Mouse (Mus musculus) limb, embryonic 13.5 days (tissue): ENCODE measurements at regions not wholly inside any gene's neighbourhood (a gene's known extent, or its start where the extent isn't known, plus 50 kb on each side); places are given as distances from the start of the nearest gene placed in this dataset.
A peak's percentile ranks its signal among the peaks of the same experiment; 100 is the strongest.

ENCODE experiments used
- ATAC-seq: fragments of 200-750 bp; cut with Nextera tagmentation; 2 replicates; pipeline ENCODE4 v1.8.0; 2017; ENCODE audit warnings: low read depth, moderate number of reproducible peaks, moderate TSS enrichment; ENCODE audit not compliant: low FRiP score
- H3K27ac ChIP-seq: fragments of 300-500 bp; sonication (generic); 2 replicates; pipeline ENCODE4 v1.5.1; 2015; ENCODE audit warnings: inconsistent platforms, mild to moderate bottlenecking, moderate library complexity
- H3K27me3 ChIP-seq: fragments of 300-500 bp; sonication (generic); 2 replicates; pipeline ENCODE4 v1.6.1; 2015; ENCODE audit warnings: mild to moderate bottlenecking, inconsistent platforms
- H3K36me3 ChIP-seq: fragments of 300-500 bp; sonication (generic); 2 replicates; pipeline ENCODE4 v1.6.1; 2015; ENCODE audit warnings: inconsistent platforms, mild to moderate bottlenecking, moderate library complexity
- H3K4me1 ChIP-seq: fragments of 300-500 bp; sonication (generic); 2 replicates; pipeline ENCODE4 v1.6.1; 2015; ENCODE audit warnings: inconsistent platforms
- H3K4me2 ChIP-seq: fragments of 300-500 bp; sonication (generic); replicated peaks from 2 replicates; pipeline ENCODE4 v1.6.1; 2015; ENCODE audit warnings: inconsistent platforms, mild to moderate bottlenecking, moderate library complexity
- H3K4me3 ChIP-seq: fragments of 300-500 bp; sonication (generic); 2 replicates; pipeline ENCODE4 v1.5.1; 2015; ENCODE audit warnings: moderate library complexity, mild to moderate bottlenecking, inconsistent platforms
- H3K9ac ChIP-seq: fragments of 300-500 bp; sonication (generic); 2 replicates; pipeline ENCODE4 v1.6.1; 2015; ENCODE audit warnings: mild to moderate bottlenecking, inconsistent platforms
- H3K9me3 ChIP-seq: fragments of 300-500 bp; sonication (generic); 2 replicates; pipeline ENCODE4 v1.6.1; 2016; ENCODE audit warnings: inconsistent platforms
- WGBS: fragments of 180-500 bp; shearing (Covaris S2); methylation state at CpG from one replicate; pipeline ENCODE4 v1.1.7; 2015; 5-methylcytosine and 5-hydroxymethylcytosine counted together

- no peak for ATAC-seq
- H3K36me3 ChIP-seq, result no peaks in the 10 kb centered on the region
- H3K4me1 ChIP-seq, result no peaks in the 10 kb centered on the region
- H3K4me3 ChIP-seq, result no peak overlapping the region
- H3K27ac ChIP-seq, result no peak overlapping the region
- H3K9me3 ChIP-seq, result 0 out of 2 replicates have a peak, but pooled peaks cover 4% of the 10 kb centered on the region
- no peaks in the 10 kb centered on the region for H3K27me3 ChIP-seq
- no peak overlapping the region for H3K4me2 ChIP-seq
- no peak overlapping the region for H3K9ac ChIP-seq
Measured at GRCm38 (mm10) chr11:30372924-30373323, 98.7 kb downstream of the 4930505A04Rik start.

GRCm38 (mm10) chr11:30371963-30372362 lies 99.7 kb downstream of the 4930505A04Rik start:
- 78% methylated on average over 1 of the region's 1 CpGs for WGBS
- 0 out of 2 replicates have a peak, but pooled peaks cover 4% of the 10 kb centered on the region for H3K9me3 ChIP-seq
- no peaks in the 10 kb centered on the region for H3K27me3 ChIP-seq
- H3K4me3 ChIP-seq, result no peak overlapping the region
- H3K27ac ChIP-seq, result no peak overlapping the region
- H3K4me2 ChIP-seq, result no peak overlapping the region
- no peak overlapping the region for H3K9ac ChIP-seq
- no peaks in the 10 kb centered on the region for H3K4me1 ChIP-seq
- H3K36me3 ChIP-seq, result no peaks in the 10 kb centered on the region
- ATAC-seq, result no peak

GRCm38 (mm10) chr11:30369601-30370240 lies 101.7 kb upstream of the Sptbn1 start:
- H3K27ac ChIP-seq, result no peak overlapping the region
- no peak overlapping the region for H3K9ac ChIP-seq
- H3K4me1 ChIP-seq, result no peaks in the 10 kb centered on the region
- H3K9me3 ChIP-seq, result 0 out of 2 replicates have a peak, but pooled peaks cover 3% of the 10 kb centered on the region
- no peak overlapping the region for H3K4me3 ChIP-seq
- ATAC-seq, result no peak
- no peaks in the 10 kb centered on the region for H3K36me3 ChIP-seq
- 88% methylated on average over 2 of the region's 2 CpGs for WGBS
- no peak overlapping the region for H3K4me2 ChIP-seq
- no peaks in the 10 kb centered on the region for H3K27me3 ChIP-seq

GRCm38 (mm10) chr11:30367373-30368225 lies 99.6 kb upstream of the Sptbn1 start:
- H3K4me1 ChIP-seq, result no peaks in the 10 kb centered on the region
- H3K27ac ChIP-seq, result peak overlapping the region; percentile 28; the same call in 1 of the 2 replicates
- no peak overlapping the region for H3K9ac ChIP-seq
- H3K4me2 ChIP-seq, result no peak overlapping the region
- H3K27me3 ChIP-seq, result no peaks in the 10 kb centered on the region
- H3K36me3 ChIP-seq, result no peaks in the 10 kb centered on the region
- 51% methylated on average over 5 of the region's 5 CpGs for WGBS
- H3K9me3 ChIP-seq, result no peaks in the 10 kb centered on the region
- no peak overlapping the region for H3K4me3 ChIP-seq
- peak; percentile 74 for ATAC-seq

GRCm38 (mm10) chr11:30366491-30366890 lies 98.5 kb upstream of the Sptbn1 start:
- H3K27ac ChIP-seq, result no peak overlapping the region
- H3K4me1 ChIP-seq, result no peaks in the 10 kb centered on the region
- no peak overlapping the region for H3K4me3 ChIP-seq
- no peak overlapping the region for H3K9ac ChIP-seq
- H3K27me3 ChIP-seq, result no peaks in the 10 kb centered on the region
- H3K9me3 ChIP-seq, result no peaks in the 10 kb centered on the region
- no peaks in the 10 kb centered on the region for H3K36me3 ChIP-seq
- no peak overlapping the region for H3K4me2 ChIP-seq
- 39% methylated on average over 2 of the region's 2 CpGs for WGBS
- ATAC-seq, result no peak

GRCm38 (mm10) chr11:30364993-30365392 lies 97.0 kb upstream of the Sptbn1 start:
- H3K27ac ChIP-seq, result no peak overlapping the region
- no peak overlapping the region for H3K9ac ChIP-seq
- no peak for ATAC-seq
- H3K36me3 ChIP-seq, result no peaks in the 10 kb centered on the region
- no peaks in the 10 kb centered on the region for H3K9me3 ChIP-seq
- WGBS, result 59% methylated on average over 3 of the region's 3 CpGs
- no peak overlapping the region for H3K4me3 ChIP-seq
- H3K4me1 ChIP-seq, result no peaks in the 10 kb centered on the region
- H3K27me3 ChIP-seq, result no peaks in the 10 kb centered on the region
- no peak overlapping the region for H3K4me2 ChIP-seq

- Histone ChIP-seq H3K9ac (no peak overlapping the region), H3K4me1 (no peaks in the 10 kb centered on the region), H3K4me2 (no peak overlapping the region), H3K27me3 (no peaks in the 10 kb centered on the region), H3K27ac (no peak overlapping the region), H3K36me3 (no peaks in the 10 kb centered on the region), H3K9me3 (no peaks in the 10 kb centered on the region), H3K4me3 (no peak overlapping the region)
- ATAC-seq, result no peak
- WGBS, result 77% methylated on average over 2 of the region's 2 CpGs
Measured at GRCm38 (mm10) chr11:30364591-30364990, 96.6 kb upstream of the Sptbn1 start.

- Histone ChIP-seq H3K9me3 (no peaks in the 10 kb centered on the region), H3K27ac (no peak overlapping the region), H3K9ac (no peak overlapping the region), H3K4me2 (no peak overlapping the region), H3K27me3 (no peaks in the 10 kb centered on the region), H3K4me3 (no peak overlapping the region), H3K4me1 (no peaks in the 10 kb centered on the region), H3K36me3 (no peaks in the 10 kb centered on the region)
- no peak for ATAC-seq
- 69% methylated on average over 3 of the region's 3 CpGs for WGBS
Measured at GRCm38 (mm10) chr11:30358196-30358595, 90.2 kb upstream of the Sptbn1 start.

GRCm38 (mm10) chr11:30355356-30355755 lies 87.4 kb upstream of the Sptbn1 start:
- no peak overlapping the region for H3K4me2 ChIP-seq
- no peak for ATAC-seq

GRCm38 (mm10) chr11:30326371-30326770 lies 58.4 kb upstream of the Sptbn1 start:
- Histone ChIP-seq H3K9me3 (no peaks in the 10 kb centered on the region), H3K4me1 (no peaks in the 10 kb centered on the region), H3K36me3 (no peaks in the 10 kb centered on the region), H3K4me2 (no peak overlapping the region), H3K27ac (no peak overlapping the region), H3K27me3 (no peaks in the 10 kb centered on the region), H3K4me3 (no peak overlapping the region), H3K9ac (no peak overlapping the region)
- no peak for ATAC-seq
- 82% methylated on average over 2 of the region's 2 CpGs for WGBS

More at GRCm38 (mm10) chr11:30355356-30355755, 87.4 kb upstream of the Sptbn1 start:
- H3K4me3 ChIP-seq, result no peak overlapping the region
- H3K27ac ChIP-seq, result no peak overlapping the region
- no peaks in the 10 kb centered on the region for H3K4me1 ChIP-seq
- H3K36me3 ChIP-seq, result no peaks in the 10 kb centered on the region
- H3K27me3 ChIP-seq, result no peaks in the 10 kb centered on the region
- H3K9ac ChIP-seq, result no peak overlapping the region
- no peaks in the 10 kb centered on the region for H3K9me3 ChIP-seq
